Mouse (Mus musculus) embryonic facial prominence, embryonic 12.5 days (tissue): ENCODE measurements around the gene Trappc12. TPM values are rescaled to one million over a fixed set of nuclear protein-coding genes. Genes with fewer than 3 reads are reported as not detected.
A peak's percentile ranks its signal among the peaks of the same experiment; 100 is the strongest.

Experiments
- ATAC-seq: fragments of 200-750 bp; cut with Nextera tagmentation; 2 replicates; pipeline ENCODE4 v1.8.0; 2017; ENCODE audit not compliant: insufficient number of reproducible peaks, insufficient read depth, low FRiP score, low TSS enrichment
- H3K27ac ChIP-seq: fragments of 300-500 bp; sonication (generic); 2 replicates; pipeline ENCODE4 v1.5.1; 2016; ENCODE audit warnings: mild to moderate bottlenecking
- H3K27me3 ChIP-seq: fragments of 300-500 bp; sonication (generic); 2 replicates; pipeline ENCODE4 v1.6.1; 2016; ENCODE audit warnings: mild to moderate bottlenecking, moderate library complexity
- H3K36me3 ChIP-seq: fragments of 300-500 bp; sonication (generic); 2 replicates; pipeline ENCODE4 v1.6.1; 2016; ENCODE audit warnings: mild to moderate bottlenecking
- H3K4me1 ChIP-seq: fragments of 300-500 bp; sonication (generic); 2 replicates; pipeline ENCODE4 v1.6.1; 2016
- H3K4me2 ChIP-seq: fragments of 300-500 bp; sonication (generic); replicated peaks from 2 replicates; pipeline ENCODE4 v1.6.1; 2016; ENCODE audit warnings: mild to moderate bottlenecking, moderate library complexity
- H3K4me3 ChIP-seq: fragments of 300-500 bp; sonication (generic); 2 replicates; pipeline ENCODE4 v1.5.1; 2016; ENCODE audit warnings: mild to moderate bottlenecking
- H3K9ac ChIP-seq: fragments of 300-500 bp; sonication (generic); 2 replicates; pipeline ENCODE4 v1.6.1; 2016; ENCODE audit warnings: mild to moderate bottlenecking, moderate library complexity
- H3K9me3 ChIP-seq: fragments of 300-500 bp; sonication (generic); 2 replicates; pipeline ENCODE4 v1.6.1; 2016; ENCODE audit warnings: mild to moderate bottlenecking, moderate library complexity
- WGBS: fragments of 180-500 bp; shearing (Covaris S2); methylation state at CpG from one replicate; pipeline ENCODE4 v1.1.7; 2016; 5-methylcytosine and 5-hydroxymethylcytosine counted together
- polyA plus RNA-seq: library from polyadenylated mRNA; unstranded; fragments of >200 nt; fragmentation: Nextera tagmentation; extraction: Ambion mirVana; gene quantifications from 2 replicates; pipeline ENCODE4 v1.2.1, GENCODE M21; 2016

Gene Trappc12
- polyA plus RNA-seq, 1 experiment from 2014 or later = 42.6 TPM

- H3K9me3 ChIP-seq = no peaks in the 10 kb centered on the region
- H3K36me3 ChIP-seq = peaks cover 20% of the 10 kb centered on the region
- H3K9ac ChIP-seq = no peak overlapping the region; the same call in 1 of the 2 replicates
- H3K4me1 ChIP-seq = peaks cover 10% of the 10 kb centered on the region
- 0 out of 2 replicates have a peak, but pooled peaks have one; percentile 35 for ATAC-seq
- H3K27ac ChIP-seq = peak overlapping the region; percentile 78
- H3K4me2 ChIP-seq = no peak overlapping the region
- no peaks in the 10 kb centered on the region for H3K27me3 ChIP-seq
- H3K4me3 ChIP-seq = no peak overlapping the region
- WGBS = 46% methylated on average over 3 of the region's 3 CpGs
Measured at GRCm38 (mm10) chr12:28700101-28700511, 50.2 kb downstream of the Trappc12 start.

GRCm38 (mm10) chr12:28699656-28700055 lies 50.6 kb downstream of the Trappc12 start:
- WGBS = 7% methylated on average over 6 of the region's 6 CpGs
- Histone ChIP-seq H3K4me1 (peaks cover 9% of the 10 kb centered on the region), H3K9ac (no peak overlapping the region; the same call in 1 of the 2 replicates), H3K9me3 (no peaks in the 10 kb centered on the region), H3K4me2 (no peak overlapping the region), H3K27ac (peak overlapping the region; percentile 78), H3K4me3 (no peak overlapping the region), H3K36me3 (peaks cover 23% of the 10 kb centered on the region), H3K27me3 (no peaks in the 10 kb centered on the region)
- no peak for ATAC-seq

- Histone ChIP-seq H3K27me3 (no peaks in the 10 kb centered on the region), H3K4me3 (no peak overlapping the region), H3K9me3 (no peaks in the 10 kb centered on the region), H3K4me2 (no peak overlapping the region), H3K9ac (no peak overlapping the region), H3K27ac (no peak overlapping the region), H3K36me3 (peaks cover 28% of the 10 kb centered on the region), H3K4me1 (peaks cover 5% of the 10 kb centered on the region; the same call in 1 of the 2 replicates)
- 73% methylated on average over 5 of the region's 5 CpGs for WGBS
- no peak for ATAC-seq
Measured at GRCm38 (mm10) chr12:28699086-28699485, 51.2 kb downstream of the Trappc12 start.

- Histone ChIP-seq H3K9ac (no peak overlapping the region), H3K27me3 (no peaks in the 10 kb centered on the region), H3K4me2 (no peak overlapping the region), H3K4me3 (no peak overlapping the region), H3K9me3 (no peaks in the 10 kb centered on the region), H3K4me1 (peaks cover 5% of the 10 kb centered on the region; the same call in 1 of the 2 replicates), H3K36me3 (peaks cover 32% of the 10 kb centered on the region), H3K27ac (no peak overlapping the region)
- 79% methylated on average over 14 of the region's 14 CpGs for WGBS
- ATAC-seq = no peak
Measured at GRCm38 (mm10) chr12:28697821-28698595, 52.3 kb downstream of the Trappc12 start.

- H3K27me3 ChIP-seq = no peaks in the 10 kb centered on the region
- H3K4me3 ChIP-seq = no peak overlapping the region
- H3K9me3 ChIP-seq = no peaks in the 10 kb centered on the region
- ATAC-seq = no peak
- H3K4me2 ChIP-seq = no peak overlapping the region
- H3K36me3 ChIP-seq = peaks cover 49% of the 10 kb centered on the region
- 88% methylated on average over 7 of the region's 7 CpGs for WGBS
- no peak overlapping the region for H3K27ac ChIP-seq
- no peak overlapping the region for H3K9ac ChIP-seq
- H3K4me1 ChIP-seq = no peaks in the 10 kb centered on the region
Measured at GRCm38 (mm10) chr12:28694776-28695175, 55.5 kb downstream of the Trappc12 start.

- no peaks in the 10 kb centered on the region for H3K4me1 ChIP-seq
- H3K4me3 ChIP-seq = no peak overlapping the region
- ATAC-seq = no peak
- no peak overlapping the region for H3K9ac ChIP-seq
- WGBS = 81% methylated on average over 2 of the region's 2 CpGs
- no peak overlapping the region for H3K27ac ChIP-seq
- no peaks in the 10 kb centered on the region for H3K27me3 ChIP-seq
- peaks cover 54% of the 10 kb centered on the region for H3K36me3 ChIP-seq
- H3K9me3 ChIP-seq = no peaks in the 10 kb centered on the region
- H3K4me2 ChIP-seq = no peak overlapping the region
Measured at GRCm38 (mm10) chr12:28694231-28694630, 56.0 kb downstream of the Trappc12 start.

- Histone ChIP-seq H3K36me3 (peaks cover 58% of the 10 kb centered on the region), H3K4me3 (no peak overlapping the region), H3K9me3 (no peaks in the 10 kb centered on the region), H3K27ac (no peak overlapping the region), H3K9ac (no peak overlapping the region), H3K27me3 (no peaks in the 10 kb centered on the region), H3K4me1 (no peaks in the 10 kb centered on the region), H3K4me2 (no peak overlapping the region)
- no peak for ATAC-seq
- WGBS = 79% methylated on average over 3 of the region's 3 CpGs
Measured at GRCm38 (mm10) chr12:28693738-28694137, 56.5 kb downstream of the Trappc12 start.

GRCm38 (mm10) chr12:28690730-28691129 lies 59.5 kb downstream of the Trappc12 start:
- Histone ChIP-seq H3K9ac (no peak overlapping the region), H3K36me3 (peaks cover 49% of the 10 kb centered on the region), H3K27ac (no peak overlapping the region), H3K4me3 (no peak overlapping the region), H3K27me3 (no peaks in the 10 kb centered on the region), H3K4me2 (no peak overlapping the region), H3K9me3 (no peaks in the 10 kb centered on the region), H3K4me1 (no peaks in the 10 kb centered on the region)
- ATAC-seq = no peak
- WGBS = 93% methylated on average over 7 of the region's 7 CpGs

- Histone ChIP-seq H3K4me2 (no peak overlapping the region), H3K9ac (no peak overlapping the region), H3K4me3 (no peak overlapping the region), H3K9me3 (no peaks in the 10 kb centered on the region), H3K27me3 (no peaks in the 10 kb centered on the region), H3K36me3 (peaks cover 35% of the 10 kb centered on the region), H3K4me1 (no peaks in the 10 kb centered on the region), H3K27ac (no peak overlapping the region)
- ATAC-seq = no peak
- WGBS = 83% methylated on average over 6 of the region's 6 CpGs
Measured at GRCm38 (mm10) chr12:28688996-28689395, 61.3 kb downstream of the Trappc12 start.

- WGBS = 47% methylated on average over 8 of the region's 8 CpGs
- Histone ChIP-seq H3K9me3 (no peaks in the 10 kb centered on the region), H3K4me3 (no peak overlapping the region), H3K4me1 (no peaks in the 10 kb centered on the region), H3K36me3 (peaks cover 26% of the 10 kb centered on the region), H3K27ac (no peak overlapping the region), H3K4me2 (no peak overlapping the region), H3K9ac (no peak overlapping the region), H3K27me3 (no peaks in the 10 kb centered on the region)
- ATAC-seq = no peak
Measured at GRCm38 (mm10) chr12:28686199-28686879, 63.9 kb downstream of the Trappc12 start.

- WGBS = 60% methylated on average over 3 of the region's 3 CpGs
Measured at GRCm38 (mm10) chr12:28685771-28686170, 64.5 kb downstream of the Trappc12 start.

GRCm38 (mm10) chr12:28684674-28685073 lies 65.6 kb downstream of the Trappc12 start:
- H3K4me1 ChIP-seq = no peaks in the 10 kb centered on the region
- no peaks in the 10 kb centered on the region for H3K9me3 ChIP-seq
- H3K36me3 ChIP-seq = peaks cover 24% of the 10 kb centered on the region
- WGBS = 90% methylated on average over 1 of the region's 1 CpGs
- no peak overlapping the region for H3K27ac ChIP-seq
- H3K4me2 ChIP-seq = no peak overlapping the region
- no peak overlapping the region for H3K4me3 ChIP-seq
- no peak for ATAC-seq
- no peak overlapping the region for H3K9ac ChIP-seq
- H3K27me3 ChIP-seq = no peaks in the 10 kb centered on the region

More at GRCm38 (mm10) chr12:28685771-28686170, 64.5 kb downstream of the Trappc12 start:
- ATAC-seq = no peak
- Histone ChIP-seq H3K4me1 (no peaks in the 10 kb centered on the region), H3K27me3 (no peaks in the 10 kb centered on the region), H3K9ac (no peak overlapping the region), H3K4me3 (no peak overlapping the region), H3K4me2 (no peak overlapping the region), H3K9me3 (no peaks in the 10 kb centered on the region), H3K27ac (no peak overlapping the region), H3K36me3 (peaks cover 23% of the 10 kb centered on the region)
